Comparison of ENCODE assay signal across 22 mouse cellular contexts in the genomic region with DNA sequence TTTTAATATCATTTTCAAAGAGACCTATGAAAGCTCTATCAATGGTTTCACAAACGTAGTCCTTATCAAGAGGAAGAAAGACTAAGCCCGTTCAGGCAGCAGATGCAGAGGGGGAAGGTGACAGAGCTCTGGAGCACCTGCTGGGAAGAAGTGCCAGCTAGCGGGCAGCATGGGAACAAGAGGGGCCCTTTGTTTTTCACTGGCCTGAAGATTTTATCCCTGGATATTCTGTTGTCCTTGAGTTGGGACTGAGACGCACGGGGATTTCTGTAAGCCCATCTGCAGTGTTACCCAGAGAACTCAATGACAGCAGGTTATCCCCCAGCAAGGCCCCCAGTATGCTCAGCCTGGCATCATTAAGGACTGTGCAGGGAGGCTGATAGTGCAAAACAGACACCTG.
DNase-seq lines count a peak whose midpoint lies in the region; ATAC-seq lines count a peak whose summit lies in the region.
"Had no signal": no experiment of that assay in that cellular context is flagged by ENCODE, and none has a peak within 500 bp of the region (broad histone marks: within the 10 kb centered on the region; RNA-seq: fewer than 3 reads in every experiment).

No protein-coding gene starts in this region.

- no peak overlapping the region for H3K4me2 ChIP-seq in forebrain, embryonic 15.5 days (replicated peaks)
- no peak overlapping the region for H3K4me2 ChIP-seq in forebrain, embryonic 16.5 days (ENCODE audit: low read length)
- H3K4me2 ChIP-seq: forebrain, embryonic 13.5 days; heart, embryonic 11.5 days; hindbrain, embryonic 13.5 days had no signal

- no peaks in the 10 kb centered on the region for H3K27me3 ChIP-seq in forebrain, embryonic 15.5 days
- H3K27me3 ChIP-seq in forebrain, embryonic 16.5 days (replicated peaks; ENCODE audit: control insufficient read depth, insufficient read depth, low read length) = no peaks in the 10 kb centered on the region
- H3K27me3 ChIP-seq: forebrain, embryonic 13.5 days; hindbrain, embryonic 13.5 days had no signal

- H3K9ac ChIP-seq in forebrain, embryonic 15.5 days (replicated peaks) = no peak overlapping the region
- no peak overlapping the region for H3K9ac ChIP-seq in forebrain, embryonic 16.5 days (replicated peaks; ENCODE audit: low read depth, low read length)
- H3K9ac ChIP-seq: forebrain, embryonic 13.5 days; hindbrain, embryonic 13.5 days had no signal

- 0 out of 2 replicates have a peak, but pooled peaks cover 3% of the 10 kb centered on the region for H3K4me1 ChIP-seq in forebrain, embryonic 15.5 days
- H3K4me1 ChIP-seq in forebrain, embryonic 16.5 days (replicated peaks; ENCODE audit: control insufficient read depth, insufficient read depth, low read length) = peaks cover 4% of the 10 kb centered on the region; the same call in 1 of the 2 replicates

- no peaks in the 10 kb centered on the region for H3K9me3 ChIP-seq in forebrain, embryonic 15.5 days
- H3K9me3 ChIP-seq in forebrain, embryonic 16.5 days (ENCODE audit: control insufficient read depth, low read length) = no peaks in the 10 kb centered on the region
- H3K9me3 ChIP-seq: forebrain, embryonic 10.5 days; forebrain, embryonic 13.5 days; hindbrain, embryonic 13.5 days had no signal

- H3K4me3 ChIP-seq in forebrain, embryonic 15.5 days = no peak overlapping the region
- no peak overlapping the region for H3K4me3 ChIP-seq in forebrain, embryonic 16.5 days (replicated peaks; ENCODE audit: low read length)
- H3K4me3 ChIP-seq: forebrain, embryonic 10.5 days; forebrain, embryonic 13.5 days; heart, adult 2 months; hindbrain, embryonic 13.5 days had no signal

- ATAC-seq in forebrain, embryonic 15.5 days (replicated peaks) = no peak
- ATAC-seq in forebrain, embryonic 16.5 days = no peak
- ATAC-seq: activated CD4-positive, CD25-positive, alpha-beta regulatory T cell, adult 4 months; forebrain, embryonic 13.5 days; hindbrain, embryonic 16.5 days; inflammation-experienced regulatory T-cells, adult 6 months; intestine, embryonic 16.5 days had no signal

- DNase-seq in cerebellum, postnatal 10 days = peak; percentile 48 to 50
- no peak for DNase-seq in cerebellum, adult 8-10 months
- DNase-seq in layer of hippocampus, postnatal 10 days (ENCODE audit: low spot score in 2 of 2) = peak; percentile 13 to 21
- no peak for DNase-seq in layer of hippocampus, adult 18-20 months (ENCODE audit: low spot score in 2 of 2)
- peak; percentile 62 for DNase-seq in retina, postnatal 1 day
- DNase-seq in thymus, postnatal 36 days = no peak
- DNase-seq: adrenal gland, adult 8-10 months; adrenal gland, postnatal 25 days; cerebellum, adult 11 months; cerebellum, adult 2 months; gastrocnemius, postnatal 25 days; heart, adult 2 months had no signal

- no peaks in the 10 kb centered on the region for H3K36me3 ChIP-seq in forebrain, embryonic 15.5 days
- H3K36me3 ChIP-seq in forebrain, embryonic 16.5 days (ENCODE audit: control insufficient read depth, insufficient read depth) = no peaks in the 10 kb centered on the region
- H3K36me3 ChIP-seq: forebrain, embryonic 10.5 days; hindbrain, embryonic 13.5 days had no signal

- H3K27ac ChIP-seq in forebrain, embryonic 15.5 days (replicated peaks) = 0 out of 2 replicates have a peak overlapping the region, but pooled peaks have one; percentile 27
- no peak overlapping the region for H3K27ac ChIP-seq in forebrain, embryonic 16.5 days (ENCODE audit: low read length)
- H3K27ac ChIP-seq: forebrain, embryonic 10.5 days; forebrain, embryonic 13.5 days; heart, adult 2 months; hindbrain, embryonic 13.5 days had no signal

- WGBS in forebrain, embryonic 15.5 days = 16% methylated on average over 5 of the region's 5 CpGs
- WGBS in forebrain, embryonic 16.5 days = 15% methylated on average over 5 of the region's 5 CpGs

Comparison
In these comparisons a context has a peak if more than half of its experiments do, and no peak if none do; other contexts are left out.
1. DNase-seq: peak in cerebellum, postnatal 10 days (2 of 2), layer of hippocampus, postnatal 10 days (2 of 2) and retina, postnatal 1 day (single experiment); none in cerebellum, adult 8-10 months (single experiment), layer of hippocampus, adult 18-20 months (0 of 2) and thymus, postnatal 36 days (0 of 2).